Mouse (Mus musculus) stomach, embryonic 16.5 days (tissue): ENCODE measurements around the gene Serpinb1a. TPM values are rescaled to one million over a fixed set of nuclear protein-coding genes. Genes with fewer than 3 reads are reported as not detected.
A peak's percentile ranks its signal among the peaks of the same experiment; 100 is the strongest.

Source experiments
- ATAC-seq: fragments of 200-750 bp; cut with Nextera tagmentation; 2 replicates; pipeline ENCODE4 v1.8.0; 2017; ENCODE audit warnings: moderate number of reproducible peaks, moderate TSS enrichment; ENCODE audit not compliant: insufficient read depth, low FRiP score
- H3K27ac ChIP-seq: fragments of 300-500 bp; sonication (generic); 2 replicates; pipeline ENCODE4 v1.5.1; 2014; ENCODE audit warnings: low read length
- H3K27me3 ChIP-seq: fragments of 300-500 bp; sonication (generic); 2 replicates; pipeline ENCODE4 v1.6.1; 2014; ENCODE audit warnings: low read length, control low read depth, mixed read lengths; ENCODE audit not compliant: control insufficient read depth, insufficient read depth
- H3K36me3 ChIP-seq: fragments of 300-500 bp; sonication (generic); 2 replicates; pipeline ENCODE4 v1.6.1; 2014; ENCODE audit warnings: low read length; ENCODE audit not compliant: control insufficient read depth, insufficient read depth
- H3K4me1 ChIP-seq: fragments of 300-500 bp; sonication (generic); 2 replicates; pipeline ENCODE4 v1.6.1; 2014; ENCODE audit warnings: low read length, control low read depth, mixed read lengths; ENCODE audit not compliant: control insufficient read depth, insufficient read depth
- H3K4me2 ChIP-seq: fragments of 300-500 bp; sonication (generic); 2 replicates; pipeline ENCODE4 v1.6.1; 2014; ENCODE audit warnings: low read depth, low read length, mixed read lengths
- H3K4me3 ChIP-seq: fragments of 300-500 bp; sonication (generic); replicated peaks from 2 replicates; pipeline ENCODE4 v1.5.1; 2014; ENCODE audit warnings: mild to moderate bottlenecking, low read length
- H3K9ac ChIP-seq: fragments of 300-500 bp; sonication (generic); 2 replicates; pipeline ENCODE4 v1.6.1; 2014; ENCODE audit warnings: low read length
- H3K9me3 ChIP-seq: fragments of 300-500 bp; sonication (generic); replicated peaks from 2 replicates; pipeline ENCODE4 v1.6.1; 2016; ENCODE audit warnings: low read length, control low read depth; ENCODE audit not compliant: control insufficient read depth
- WGBS: fragments of 180-500 bp; shearing (Covaris S2); extraction: QIAGEN DNeasy Blood & Tissue Kit; methylation state at CpG from one replicate; pipeline ENCODE4 v1.1.7; 2014; 5-methylcytosine and 5-hydroxymethylcytosine counted together
- polyA plus RNA-seq: library from polyadenylated mRNA; unstranded; fragments of >200 nt; fragmentation: Nextera tagmentation; extraction: Ambion mirVana; gene quantifications from 2 replicates; pipeline ENCODE4 v1.2.1, GENCODE M21; 2015

Gene Serpinb1a
- polyA plus RNA-seq, 1 experiment from 2014 or later: 101 TPM

- Histone ChIP-seq H3K9ac (no peak overlapping the region), H3K27ac (peak overlapping the region; percentile 80), H3K4me1 (peaks cover 26% of the 10 kb centered on the region), H3K4me2 (peak overlapping the region; percentile 41), H3K36me3 (no peaks in the 10 kb centered on the region), H3K9me3 (no peaks in the 10 kb centered on the region), H3K27me3 (no peaks in the 10 kb centered on the region), H3K4me3 (peak overlapping the region; percentile 37; the same call in 1 of the 2 replicates)
- 67% methylated on average over 1 of the region's 1 CpGs for WGBS
- 0 out of 2 replicates have a peak, but pooled peaks have one; percentile 6 for ATAC-seq
These were observed 829 bp downstream of the Serpinb1a start for GRCm38 (mm10) chr13:32850156-32850555.

- H3K27ac ChIP-seq: peak overlapping the region; percentile 80
- 0 out of 2 replicates have a peak overlapping the region, but pooled peaks have one; percentile 24 for H3K9ac ChIP-seq
- peaks cover 26% of the 10 kb centered on the region for H3K4me1 ChIP-seq
These were observed 1.4 kb downstream of the Serpinb1a start for GRCm38 (mm10) chr13:32849531-32850123.

DNA sequence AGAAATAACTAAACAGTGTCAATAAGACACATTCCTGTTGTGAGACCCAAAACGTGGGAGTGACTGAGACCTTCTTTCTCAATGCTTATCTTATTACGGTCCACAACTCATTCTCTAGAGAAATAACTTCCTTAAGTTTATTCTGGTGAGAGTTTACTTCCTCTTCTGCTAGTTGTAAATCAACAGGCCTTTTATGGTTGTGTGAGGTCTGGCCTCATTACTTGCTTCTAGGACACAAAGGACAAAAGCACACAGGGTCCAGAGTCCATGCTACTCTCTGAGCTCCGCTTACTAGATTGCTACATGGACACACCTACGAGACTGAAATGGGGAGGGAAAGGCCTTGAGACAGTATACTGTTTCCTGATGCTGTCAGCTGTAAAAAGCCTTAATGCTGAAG is 1.9 kb downstream of the Serpinb1a start:
- Histone ChIP-seq H3K9me3 (no peaks in the 10 kb centered on the region), H3K4me3 (no peak overlapping the region), H3K4me2 (peak overlapping the region; percentile 41), H3K36me3 (no peaks in the 10 kb centered on the region), H3K27ac (peak overlapping the region; percentile 80), H3K4me1 (peaks cover 26% of the 10 kb centered on the region), H3K27me3 (no peaks in the 10 kb centered on the region), H3K9ac (0 out of 2 replicates have a peak overlapping the region, but pooled peaks have one; percentile 24)
- WGBS: 26% methylated on average over 4 of the region's 4 CpGs
- ATAC-seq: peak; percentile 85

More at GRCm38 (mm10) chr13:32849531-32850123, 1.4 kb downstream of the Serpinb1a start:
- H3K27me3 ChIP-seq: no peaks in the 10 kb centered on the region
- H3K36me3 ChIP-seq: no peaks in the 10 kb centered on the region
- H3K9me3 ChIP-seq: no peaks in the 10 kb centered on the region
- H3K4me2 ChIP-seq: peak overlapping the region; percentile 41
- H3K4me3 ChIP-seq: no peak overlapping the region
- peak; percentile 68 for ATAC-seq

DNA sequence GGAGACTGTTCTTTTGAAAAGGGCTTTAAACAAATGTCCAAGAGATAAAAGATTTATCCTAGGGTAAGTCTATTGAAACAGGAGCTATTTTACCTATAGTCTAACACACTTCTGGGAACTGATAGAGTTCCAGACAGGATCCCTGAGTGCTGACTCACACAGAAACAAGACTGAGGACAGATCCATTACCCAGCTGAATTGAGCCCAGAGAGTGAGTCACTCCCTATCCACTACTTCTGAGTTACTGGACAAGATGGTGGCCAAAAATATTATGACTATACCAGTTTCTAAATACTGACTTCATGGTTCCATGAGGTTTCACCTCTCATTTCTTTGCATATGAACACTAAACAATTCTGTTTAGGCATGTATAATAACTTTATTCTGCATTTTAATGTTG is 4.8 kb downstream of the Serpinb1a start:
- H3K4me2 ChIP-seq: no peak overlapping the region
- no peak overlapping the region for H3K4me3 ChIP-seq
- H3K4me1 ChIP-seq: peaks cover 21% of the 10 kb centered on the region
- H3K36me3 ChIP-seq: no peaks in the 10 kb centered on the region
- ATAC-seq: no peak
- no peaks in the 10 kb centered on the region for H3K27me3 ChIP-seq
- H3K9ac ChIP-seq: no peak overlapping the region
- H3K27ac ChIP-seq: no peak overlapping the region
- no peaks in the 10 kb centered on the region for H3K9me3 ChIP-seq

- WGBS: 95% methylated on average over 3 of the region's 3 CpGs
- ATAC-seq: no peak
- H3K4me1 ChIP-seq: no peaks in the 10 kb centered on the region
- no peak overlapping the region for H3K4me3 ChIP-seq
- no peaks in the 10 kb centered on the region for H3K27me3 ChIP-seq
- no peak overlapping the region for H3K9ac ChIP-seq
- H3K27ac ChIP-seq: no peak overlapping the region
- H3K9me3 ChIP-seq: no peaks in the 10 kb centered on the region
- no peak overlapping the region for H3K4me2 ChIP-seq
- H3K36me3 ChIP-seq: no peaks in the 10 kb centered on the region
These were observed 9.6 kb downstream of the Serpinb1a start for GRCm38 (mm10) chr13:32841349-32841748.

- no peak overlapping the region for H3K4me2 ChIP-seq
- no peak overlapping the region for H3K27ac ChIP-seq
- WGBS: 33% methylated on average over 1 of the region's 1 CpGs
- no peaks in the 10 kb centered on the region for H3K27me3 ChIP-seq
- ATAC-seq: no peak
- H3K4me3 ChIP-seq: no peak overlapping the region
- H3K9me3 ChIP-seq: no peaks in the 10 kb centered on the region
- H3K36me3 ChIP-seq: no peaks in the 10 kb centered on the region
- H3K4me1 ChIP-seq: no peaks in the 10 kb centered on the region
- no peak overlapping the region for H3K9ac ChIP-seq
These were observed 11.7 kb downstream of the Serpinb1a start for GRCm38 (mm10) chr13:32839314-32839713.

DNA sequence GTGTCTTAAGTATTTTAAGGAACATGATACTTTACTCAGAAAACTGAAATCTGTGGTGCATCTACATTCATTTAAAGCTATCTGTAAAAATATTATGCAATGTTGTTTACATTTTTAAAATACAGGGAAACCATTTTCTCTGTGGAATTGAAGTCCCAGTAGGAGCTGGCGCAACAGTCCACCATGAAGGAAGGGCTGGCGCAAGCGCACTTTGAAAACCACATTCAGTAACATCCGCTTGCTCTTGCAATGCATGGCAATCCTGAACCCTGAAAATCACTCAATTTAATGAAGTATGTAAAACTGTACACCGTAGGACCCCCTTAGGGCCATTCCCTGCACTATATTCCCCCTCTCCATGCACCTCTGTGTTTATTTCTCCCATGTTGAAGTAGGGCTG is 16.5 kb downstream of the Serpinb1a start:
- Histone ChIP-seq H3K9me3 (no peaks in the 10 kb centered on the region), H3K4me3 (no peak overlapping the region), H3K27me3 (no peaks in the 10 kb centered on the region), H3K4me2 (no peak overlapping the region), H3K36me3 (no peaks in the 10 kb centered on the region), H3K4me1 (peaks cover 6% of the 10 kb centered on the region; the same call in 1 of the 2 replicates), H3K9ac (no peak overlapping the region), H3K27ac (no peak overlapping the region)
- 91% methylated on average over 5 of the region's 5 CpGs for WGBS
- no peak for ATAC-seq

DNA sequence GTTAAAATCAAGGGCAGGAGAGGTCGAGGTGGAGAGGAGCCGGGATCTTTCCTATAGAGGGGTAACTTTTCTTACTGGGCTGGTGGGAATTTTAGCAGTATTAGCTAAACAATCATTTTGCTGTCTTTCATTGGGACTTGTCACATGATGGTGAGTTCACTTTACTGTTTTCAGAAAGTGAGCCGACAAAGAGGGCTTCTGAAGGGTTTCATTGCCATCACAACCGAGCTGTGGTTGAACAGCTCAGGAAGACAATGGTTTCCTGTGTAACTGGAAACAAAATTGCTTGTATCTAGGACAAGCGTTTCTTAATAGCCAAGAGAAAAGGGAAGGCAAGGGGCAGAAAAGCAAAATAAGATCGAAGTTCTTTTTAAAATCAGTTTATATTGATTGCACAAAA is 17.7 kb downstream of the Serpinb1a start:
- Histone ChIP-seq H3K36me3 (no peaks in the 10 kb centered on the region), H3K9ac (no peak overlapping the region), H3K4me1 (peaks cover 6% of the 10 kb centered on the region; the same call in 1 of the 2 replicates), H3K4me2 (no peak overlapping the region), H3K9me3 (no peaks in the 10 kb centered on the region), H3K27me3 (no peaks in the 10 kb centered on the region), H3K27ac (no peak overlapping the region), H3K4me3 (no peak overlapping the region)
- no peak for ATAC-seq
- WGBS: 68% methylated on average over 6 of the region's 6 CpGs

- H3K36me3 ChIP-seq: no peaks in the 10 kb centered on the region
- no peak overlapping the region for H3K4me3 ChIP-seq
- no peak overlapping the region for H3K27ac ChIP-seq
- no peaks in the 10 kb centered on the region for H3K9me3 ChIP-seq
- H3K4me2 ChIP-seq: no peak overlapping the region
- ATAC-seq: no peak
- peaks cover 6% of the 10 kb centered on the region; the same call in 1 of the 2 replicates for H3K4me1 ChIP-seq
- H3K9ac ChIP-seq: no peak overlapping the region
- no peaks in the 10 kb centered on the region for H3K27me3 ChIP-seq
- WGBS: 57% methylated on average over 3 of the region's 3 CpGs
These were observed 18.2 kb downstream of the Serpinb1a start for GRCm38 (mm10) chr13:32832776-32833175.
